Mouse (Mus musculus): ENCODE measurements at regions not wholly inside any gene's neighbourhood (a gene's known extent, or its start where the extent isn't known, plus 50 kb on each side); places are given as distances from the start of the nearest gene placed in this dataset.

DNA sequence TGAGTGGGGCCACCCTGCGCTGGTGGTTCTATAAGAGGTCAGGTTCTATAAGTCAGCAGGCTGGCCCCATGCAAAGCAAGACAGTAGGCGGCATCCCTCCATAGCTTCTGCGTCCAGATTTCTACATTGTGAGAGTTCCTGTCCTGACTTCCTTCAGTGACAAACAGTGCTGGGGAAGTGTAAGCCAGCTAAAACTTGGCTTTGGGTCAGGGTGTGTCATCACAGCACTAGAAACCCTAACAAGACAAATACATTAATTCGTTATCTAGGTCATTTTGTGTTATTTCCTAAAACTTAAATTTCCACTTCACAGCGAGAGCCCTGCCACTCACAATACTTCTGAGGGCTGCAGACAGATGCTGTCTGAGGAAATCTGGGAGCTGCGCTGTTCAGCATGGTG lies 181.3 kb downstream of the Ifng start:
- ATAC-seq (replicated peaks; ENCODE audit: poor library complexity) = 0 out of 2 replicates have a peak, but pooled peaks have one; percentile 29

DNA sequence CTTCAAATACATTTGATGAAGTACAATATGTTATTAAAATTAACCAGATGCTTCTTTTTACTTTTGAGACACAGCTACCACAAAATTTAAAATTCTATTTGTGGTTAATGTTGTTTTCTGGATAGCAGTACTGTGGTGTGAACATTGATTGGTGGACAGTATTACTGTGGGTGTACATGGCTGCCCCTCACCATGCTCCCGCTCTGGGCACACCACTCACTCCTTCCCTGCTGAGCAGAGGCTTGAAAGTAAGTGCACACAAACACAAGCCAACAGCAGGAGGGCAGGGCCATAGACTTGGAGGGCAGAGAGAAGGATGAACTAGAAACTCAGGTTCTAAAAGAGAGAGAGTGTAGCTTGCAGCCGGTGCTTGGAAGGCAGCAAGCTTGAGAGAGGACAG lies 182.1 kb downstream of the Ifng start:
- ATAC-seq (replicated peaks; ENCODE audit: poor library complexity) = no peak

DNA sequence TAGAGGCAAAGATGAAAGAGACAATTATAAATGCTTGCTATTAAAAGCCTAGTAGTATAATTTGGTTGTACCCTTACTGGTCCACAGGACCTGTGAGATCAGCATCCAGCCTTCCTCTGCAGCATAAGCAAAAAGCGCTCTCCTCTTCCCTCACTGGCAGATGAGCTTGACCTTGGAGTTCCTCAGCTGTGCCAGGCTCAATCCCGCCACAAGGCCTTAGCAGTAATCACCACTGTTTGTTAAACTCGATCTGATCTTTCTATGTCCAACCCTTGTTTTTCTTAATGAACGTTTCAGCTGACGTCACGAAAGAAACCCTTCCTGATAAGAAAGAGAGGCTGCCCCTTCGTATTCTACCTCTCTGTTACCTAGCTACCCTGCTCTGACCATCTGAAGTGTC lies 183.5 kb downstream of the Ifng start:
- no peak for ATAC-seq (replicated peaks; ENCODE audit: poor library complexity)

DNA sequence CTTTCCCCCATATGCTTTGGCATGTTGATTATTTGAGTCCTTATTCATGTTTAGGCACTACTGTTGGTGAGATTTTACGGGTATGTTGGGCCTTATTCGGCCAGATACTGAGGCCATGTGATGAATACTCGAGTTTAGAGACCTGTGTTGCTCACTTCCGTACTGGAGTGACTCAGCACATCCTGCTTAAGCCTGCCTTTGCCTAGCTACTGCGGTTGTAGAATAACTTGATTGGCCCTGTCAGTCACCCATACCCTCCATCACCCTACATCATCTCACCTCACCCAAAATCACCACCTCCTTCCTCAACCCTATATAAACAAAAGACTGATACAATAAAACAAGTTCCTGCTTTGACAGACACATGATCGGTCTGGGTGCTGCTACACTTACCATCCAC lies 187.2 kb downstream of the Ifng start:
- peak; percentile 29 for ATAC-seq (replicated peaks; ENCODE audit: poor library complexity)

DNA sequence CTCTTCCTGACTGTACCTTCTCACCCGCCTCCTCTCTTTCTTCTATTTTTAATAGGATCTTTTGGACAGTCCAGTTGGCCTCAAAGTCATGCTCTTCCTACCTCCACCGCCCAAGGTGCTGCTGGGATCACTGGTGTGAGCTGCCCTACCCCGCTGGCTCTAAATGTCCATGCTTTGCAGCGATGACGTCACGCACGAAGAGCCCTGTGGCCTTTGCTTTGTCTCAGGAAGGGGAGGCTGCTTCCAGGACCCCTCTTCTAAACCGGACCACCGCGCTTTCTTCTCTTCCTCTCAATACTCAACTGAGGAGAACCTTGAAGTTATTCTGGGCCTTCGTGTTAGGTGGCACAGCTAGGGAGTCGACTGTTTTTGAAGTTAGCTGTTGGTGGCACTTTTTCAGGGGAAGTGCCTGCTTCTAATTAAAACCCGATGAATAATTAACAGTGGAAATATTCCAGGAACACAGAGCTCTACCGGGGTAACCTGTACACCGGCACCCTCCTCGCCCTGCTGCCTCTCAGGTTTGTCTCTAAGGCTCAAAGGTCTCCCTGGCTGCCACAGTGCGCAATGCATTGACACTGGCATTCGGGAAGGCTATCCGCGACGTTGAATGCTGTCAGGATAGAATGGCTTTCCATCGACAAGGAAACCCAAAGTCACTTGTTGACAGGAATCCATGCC lies 188.7 kb downstream of the Ifng start:
- no peak for ATAC-seq (replicated peaks; ENCODE audit: poor library complexity)

DNA sequence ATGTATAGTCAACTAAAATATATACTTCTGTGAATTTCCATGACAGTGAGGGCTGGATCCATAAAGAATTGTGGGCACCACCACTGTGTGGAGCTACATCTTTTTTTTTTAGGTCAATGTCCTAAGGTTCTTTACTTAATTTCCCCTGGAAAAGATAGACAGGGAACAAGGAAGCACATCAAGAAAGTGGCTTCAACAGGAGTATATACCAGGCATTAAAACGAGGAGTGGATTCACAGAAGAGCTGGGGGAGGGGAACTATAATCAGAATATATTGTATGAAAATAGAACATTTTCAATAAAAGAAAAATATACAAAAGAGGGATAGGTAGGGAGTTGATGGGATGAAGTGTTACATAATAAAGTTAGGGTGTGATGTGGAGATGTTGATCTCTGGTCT lies 190.9 kb downstream of the Ifng start:
- no peak for ATAC-seq (replicated peaks; ENCODE audit: poor library complexity)

DNA sequence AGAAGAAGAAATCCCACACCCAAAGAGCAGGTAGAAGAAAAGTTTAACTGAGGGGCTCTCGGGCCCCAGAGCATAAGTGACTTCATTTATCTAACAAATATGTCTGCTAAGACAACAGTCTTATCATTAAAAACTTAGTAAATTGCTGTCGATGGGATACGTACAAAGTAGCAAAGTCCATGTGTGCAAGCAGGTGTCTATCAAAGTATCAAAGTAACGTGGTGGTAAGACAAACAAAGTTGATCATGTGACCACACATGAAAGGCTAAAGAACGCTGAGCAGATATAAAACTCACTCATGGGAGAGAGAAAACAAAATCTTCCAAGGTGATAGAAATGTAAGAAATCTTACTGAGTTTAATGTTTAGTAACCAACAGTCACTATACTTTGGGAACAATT lies 191.3 kb downstream of the Ifng start:
- no peak for ATAC-seq (replicated peaks; ENCODE audit: poor library complexity)

DNA sequence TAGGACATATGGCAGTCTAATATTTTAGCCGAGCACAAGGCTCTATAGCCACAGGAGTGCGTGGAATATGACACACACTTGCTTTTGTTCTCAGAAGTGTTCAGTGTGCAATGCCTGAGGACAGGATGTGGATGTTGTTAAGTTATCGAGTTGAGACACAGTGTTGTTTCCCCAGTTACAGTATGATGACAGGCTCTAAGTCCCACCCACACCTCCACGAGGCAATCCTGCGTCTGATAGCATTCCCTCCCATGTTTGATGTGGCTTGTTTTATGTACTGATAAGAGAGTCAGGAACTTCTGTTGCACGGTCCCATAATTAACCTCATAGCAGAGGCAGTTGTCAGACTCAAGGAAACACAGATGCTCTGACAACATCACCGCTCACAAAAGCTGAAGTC lies 192.6 kb downstream of the Ifng start:
- peak; percentile 99 for ATAC-seq (replicated peaks; ENCODE audit: poor library complexity)

DNA sequence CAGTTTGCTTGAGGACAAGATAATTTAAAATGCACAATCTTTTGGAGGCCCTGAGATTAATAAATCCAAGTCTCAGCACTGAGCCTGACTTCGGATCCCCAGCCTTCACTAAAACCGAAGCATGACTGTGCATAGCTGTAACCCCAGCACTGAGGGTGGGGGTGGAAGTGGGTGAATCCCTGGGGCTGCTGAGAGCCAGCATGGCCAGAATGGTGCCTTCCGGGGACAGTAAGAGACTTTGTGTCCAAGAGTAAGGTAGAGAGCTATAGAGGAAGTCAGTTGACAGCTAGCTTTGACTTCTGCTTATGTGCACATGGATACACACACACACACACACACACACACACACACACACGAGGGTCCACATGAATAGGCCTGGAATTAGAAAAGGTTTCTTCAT lies 198.3 kb downstream of the Ifng start:
- peak; percentile 66; the same call in 1 of the 2 replicates for ATAC-seq (replicated peaks; ENCODE audit: poor library complexity)

DNA sequence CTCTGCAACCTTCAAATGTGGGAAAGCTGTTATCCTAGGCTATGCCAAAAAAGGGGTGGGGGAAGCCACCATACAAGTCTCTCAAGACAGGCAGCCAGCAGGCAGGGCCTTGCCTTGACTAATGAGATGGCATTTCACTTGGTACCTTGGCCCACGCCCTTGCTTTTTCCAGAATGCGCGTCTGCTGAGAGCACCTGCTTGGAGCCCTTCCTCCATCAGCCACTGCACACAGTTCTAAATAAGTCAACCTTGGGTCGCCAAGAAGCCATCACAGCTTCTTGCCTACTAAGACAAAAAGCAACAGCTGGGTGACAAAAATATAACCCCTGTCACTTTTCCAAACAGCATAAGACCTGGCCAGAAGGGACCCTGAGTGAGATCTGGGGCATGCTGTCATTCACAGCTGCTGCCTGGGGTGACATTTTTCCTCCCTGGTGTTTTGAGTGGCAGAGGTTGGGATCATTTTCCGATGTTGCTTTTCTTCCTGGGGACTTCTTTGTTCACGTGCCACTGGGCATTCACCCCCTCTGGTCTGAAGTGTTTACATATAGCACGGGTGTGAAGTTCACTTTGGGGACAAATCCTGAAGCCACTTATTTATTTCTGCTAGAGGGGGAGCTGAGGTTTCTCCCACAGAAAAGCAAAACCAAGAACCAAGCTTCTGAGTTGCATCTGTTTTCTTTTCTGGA lies 199.4 kb downstream of the Ifng start:
- no peak for ATAC-seq (replicated peaks; ENCODE audit: poor library complexity)

DNA sequence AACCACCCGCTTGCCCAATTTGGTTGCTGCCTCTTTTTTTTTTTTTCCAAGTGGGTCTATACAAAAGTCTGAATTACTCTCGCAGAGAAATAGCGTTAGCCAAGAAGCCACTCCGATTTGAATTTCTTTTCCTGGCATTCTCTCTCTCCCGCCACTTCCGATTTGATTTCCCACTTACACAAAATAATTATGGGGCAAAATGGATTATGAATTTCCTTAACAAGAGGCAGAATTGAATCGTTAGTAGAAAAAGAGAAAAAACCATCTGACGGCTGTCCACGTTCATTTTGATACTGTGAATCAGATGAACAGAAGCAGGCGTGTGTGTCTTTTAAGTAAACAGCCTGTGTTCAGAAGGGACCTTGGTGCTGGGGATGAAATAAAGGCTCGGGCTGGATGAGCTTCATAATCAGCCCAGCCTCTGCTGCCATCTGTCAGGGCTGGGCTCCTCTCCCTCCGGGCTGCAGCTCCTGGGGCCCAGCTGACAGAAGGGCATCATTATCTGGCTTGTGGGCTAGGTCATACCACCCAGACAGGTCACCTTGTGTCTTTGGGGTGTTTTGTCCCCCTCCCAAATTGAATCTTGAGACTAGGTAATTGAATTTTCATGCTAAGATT lies 200.1 kb downstream of the Ifng start:
- no peak for ATAC-seq (replicated peaks; ENCODE audit: poor library complexity)

DNA sequence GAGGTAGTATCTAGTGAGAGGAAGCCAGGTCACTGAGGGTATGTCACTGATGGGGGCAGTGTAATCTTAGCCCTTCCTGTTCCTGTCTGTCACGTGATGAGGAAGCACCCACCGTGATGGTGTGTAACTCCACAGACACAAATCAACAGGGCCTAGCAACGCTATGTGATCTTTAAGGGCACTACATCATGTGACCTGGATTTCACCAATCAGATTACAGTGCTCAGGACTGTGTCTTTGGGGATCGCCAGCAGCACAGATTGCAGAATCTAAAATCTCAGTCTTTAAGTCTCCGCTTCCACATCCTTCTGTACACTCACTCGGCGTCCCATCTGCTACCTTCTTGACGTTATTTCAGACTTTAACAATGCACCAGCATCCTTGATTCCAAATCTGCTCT lies 202.8 kb downstream of the Ifng start:
- 0 out of 2 replicates have a peak, but pooled peaks have one; percentile 23 for ATAC-seq (replicated peaks; ENCODE audit: poor library complexity)

DNA sequence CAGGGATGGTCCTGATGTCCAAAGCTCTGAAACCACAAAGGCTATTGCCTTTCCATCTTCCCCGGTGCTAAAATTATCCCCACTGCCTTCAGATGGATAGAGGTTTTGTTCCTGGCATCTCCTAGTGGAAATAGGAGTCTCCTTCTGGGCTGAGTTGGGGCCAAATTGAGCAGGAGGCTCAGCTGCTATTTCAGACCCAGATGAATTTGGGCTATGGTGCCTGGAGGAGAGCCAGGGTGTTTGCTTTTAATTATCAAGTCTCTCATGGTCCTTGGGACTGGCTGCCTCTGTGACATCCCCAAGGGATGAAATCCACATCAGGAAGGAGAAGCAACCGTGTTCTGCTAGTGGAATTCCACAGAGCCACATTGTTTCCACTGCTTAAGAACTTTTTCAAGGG lies 207.3 kb downstream of the Ifng start:
- ATAC-seq (replicated peaks; ENCODE audit: poor library complexity) = no peak

DNA sequence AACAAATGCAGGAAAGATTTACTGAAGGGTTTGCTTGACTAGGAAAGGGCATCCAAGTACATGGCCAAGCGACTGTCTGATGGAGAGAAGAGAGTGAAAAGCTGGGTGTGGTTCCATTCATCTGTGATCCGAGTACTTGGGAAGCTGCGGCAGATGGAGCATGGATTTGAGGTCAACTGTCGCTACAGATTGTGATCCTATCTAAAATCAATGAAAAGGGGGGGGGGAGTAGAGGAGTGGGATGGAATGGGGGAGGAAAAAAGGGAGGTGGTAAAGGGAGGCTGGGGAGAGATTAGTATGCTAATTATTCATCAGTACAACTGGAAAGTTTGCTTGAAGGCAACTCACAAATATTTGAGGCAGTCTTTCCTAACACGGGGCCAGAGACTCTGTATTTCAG lies 213.4 kb downstream of the Dyrk2 start:
- ATAC-seq (replicated peaks; ENCODE audit: poor library complexity) = no peak

DNA sequence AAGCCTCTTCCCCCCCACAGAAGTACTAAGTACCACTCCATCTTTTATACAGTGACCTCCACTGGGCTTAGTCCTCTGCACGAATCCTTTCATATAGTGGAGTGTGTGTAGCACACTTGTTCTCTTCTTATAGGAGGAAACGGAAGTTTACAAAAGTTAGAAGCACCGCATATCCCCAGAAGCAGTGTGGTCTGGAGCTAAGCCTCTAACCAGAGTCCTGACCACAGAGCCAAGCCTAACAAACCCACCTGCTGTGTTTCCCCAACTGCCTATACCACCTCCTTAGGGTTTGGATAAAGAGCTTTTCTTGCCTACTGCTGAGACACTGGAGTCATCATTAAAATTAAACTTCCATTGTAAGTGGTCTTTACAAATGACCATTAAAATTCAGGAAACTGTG lies 204.0 kb downstream of the Dyrk2 start:
- ATAC-seq (replicated peaks; ENCODE audit: poor library complexity) = no peak

DNA sequence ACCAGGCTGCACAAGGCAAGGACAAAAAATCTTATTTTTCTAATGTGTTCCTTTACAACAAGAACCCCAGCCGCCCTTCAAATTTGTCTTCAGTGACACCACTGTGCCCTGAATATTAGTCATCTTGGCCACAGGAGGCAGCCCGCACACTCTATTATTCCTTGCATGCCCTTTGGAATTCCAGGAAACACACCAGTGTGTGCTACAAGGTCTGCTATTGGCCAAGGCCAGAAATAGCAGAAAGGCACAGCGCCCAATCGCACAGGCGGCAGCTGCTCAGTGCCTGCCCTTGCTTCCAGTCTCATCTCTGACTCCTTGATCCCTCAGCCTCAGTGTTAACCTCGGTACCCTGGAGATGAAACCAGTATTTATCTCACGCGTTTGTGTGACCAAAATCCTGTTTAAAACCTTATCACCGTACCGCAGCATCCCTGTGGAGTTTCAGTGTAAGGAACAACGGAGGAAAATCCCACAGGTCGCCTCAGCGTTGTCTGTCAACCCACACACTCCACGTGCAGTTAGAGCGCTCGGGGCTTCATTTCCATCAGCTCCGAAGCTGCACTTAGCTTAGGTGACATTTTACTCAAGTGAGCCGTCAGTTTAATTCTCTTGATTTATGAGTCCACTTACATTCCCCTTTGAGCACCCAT lies 194.1 kb downstream of the Dyrk2 start:
- ATAC-seq (replicated peaks; ENCODE audit: poor library complexity) = no peak

DNA sequence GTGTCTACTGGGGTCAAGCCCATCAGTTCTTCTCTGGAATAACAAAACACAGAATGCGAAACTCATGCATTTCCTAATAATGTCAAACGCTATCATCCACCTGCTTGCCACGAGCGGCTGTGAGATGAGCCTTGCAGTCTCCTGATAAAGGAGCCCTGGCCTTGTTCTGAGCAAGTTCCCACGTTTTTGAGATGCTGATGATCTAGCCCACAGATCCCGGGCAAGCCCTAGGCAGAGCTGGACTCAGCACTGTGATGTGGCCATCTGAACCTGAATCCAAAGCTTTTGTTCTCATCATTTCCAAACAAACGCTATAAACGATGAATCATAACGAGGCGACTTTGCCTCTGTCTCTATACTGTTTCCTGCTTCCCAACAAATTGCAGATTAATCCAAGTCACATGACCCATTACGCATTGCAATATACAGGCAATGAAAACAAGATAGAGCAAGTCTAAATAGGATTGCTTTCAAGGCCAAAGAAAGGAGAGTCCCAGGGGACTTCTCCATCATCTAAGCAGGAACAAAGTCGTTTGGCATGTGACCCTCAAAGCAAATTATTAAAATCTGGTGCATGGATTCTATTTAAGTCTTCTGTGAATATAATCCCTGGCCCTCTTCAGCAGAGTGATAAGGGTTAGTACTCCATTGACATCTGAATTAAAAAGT lies 191.1 kb downstream of the Dyrk2 start:
- ATAC-seq (replicated peaks; ENCODE audit: poor library complexity) = no peak

DNA sequence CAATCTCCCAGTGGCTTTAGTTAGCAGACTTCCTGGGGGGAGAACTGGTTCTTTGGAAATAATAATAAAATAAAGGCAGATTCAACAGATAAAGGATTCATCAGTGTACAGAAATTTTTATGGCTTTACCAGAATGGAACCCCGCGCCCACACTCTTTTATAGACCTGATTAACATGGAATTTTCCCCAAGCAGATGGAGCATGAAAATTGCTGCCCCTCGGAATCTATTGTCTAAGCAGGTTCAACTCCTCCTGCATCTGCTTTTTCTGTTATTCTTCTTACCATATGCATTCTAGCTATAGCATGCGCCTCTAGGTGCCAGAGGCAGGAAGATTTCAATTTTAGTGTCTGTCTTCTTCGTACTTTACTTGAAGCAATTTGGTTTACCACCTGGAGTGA lies 190.5 kb downstream of the Dyrk2 start:
- ATAC-seq (replicated peaks; ENCODE audit: poor library complexity) = no peak

DNA sequence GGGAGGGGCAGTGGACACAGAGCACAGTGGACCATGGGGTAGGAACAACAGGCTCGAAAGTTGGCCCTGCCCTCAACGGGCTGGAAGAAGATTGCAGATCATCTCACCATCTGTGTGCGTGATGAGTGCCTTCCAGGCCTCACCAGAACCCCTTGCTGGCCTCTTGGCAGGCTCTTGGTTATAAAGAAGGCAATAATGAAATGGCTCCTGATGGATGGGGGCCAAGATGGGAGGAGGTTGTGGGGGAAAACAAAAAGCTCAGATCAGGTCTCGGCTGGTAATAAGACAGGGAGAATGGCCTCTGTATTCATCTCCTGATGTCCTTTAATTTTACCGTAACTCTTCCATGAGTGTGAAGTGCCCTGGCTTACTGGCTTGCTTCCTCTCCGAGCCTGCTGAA lies 189.1 kb downstream of the Dyrk2 start:
- no peak for ATAC-seq (replicated peaks; ENCODE audit: poor library complexity)

DNA sequence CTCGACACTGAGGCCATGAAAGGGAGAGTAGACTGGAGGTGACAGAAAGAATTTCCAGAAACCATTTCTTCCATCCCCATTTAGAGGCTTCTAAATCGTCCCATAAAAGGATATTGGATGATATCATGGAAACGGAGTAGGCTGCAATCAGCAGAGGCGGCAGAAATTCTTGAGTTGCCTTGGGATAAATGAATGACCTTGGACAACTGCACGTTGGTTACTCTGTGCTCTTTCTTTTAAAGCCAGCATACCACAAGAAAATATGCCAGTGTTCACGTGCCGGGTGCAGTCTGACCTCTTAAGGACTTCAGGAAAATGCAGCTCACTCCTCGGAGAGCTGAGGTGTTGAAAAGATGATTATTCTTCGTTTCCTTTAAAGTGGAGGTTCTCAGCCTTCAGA lies 186.7 kb downstream of the Dyrk2 start:
- no peak for ATAC-seq (replicated peaks; ENCODE audit: poor library complexity)

DNA sequence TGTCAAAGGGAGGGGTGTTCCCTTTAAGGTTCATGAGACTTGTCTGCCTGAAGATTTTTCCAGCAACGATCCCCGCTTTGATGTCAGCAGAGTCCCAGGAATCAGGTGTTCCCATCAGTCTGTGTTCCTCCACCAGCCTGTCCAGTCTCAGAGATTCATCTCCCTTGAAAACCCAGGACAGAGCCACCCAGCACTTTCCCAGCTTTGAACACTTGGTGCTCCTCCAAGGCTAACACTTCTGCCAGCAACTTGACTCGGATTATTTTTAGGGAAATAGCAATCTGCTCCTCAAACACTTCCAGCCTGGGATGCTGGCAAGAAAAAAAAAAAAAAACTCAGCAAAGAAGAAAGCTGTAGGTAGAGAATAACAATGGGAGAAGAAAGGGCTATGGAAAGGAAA lies 170.7 kb downstream of the Dyrk2 start:
- no peak for ATAC-seq (replicated peaks; ENCODE audit: poor library complexity)
